Mouse (Mus musculus) MEL (cell line): Measurements from ENCODE around the gene Arl3.

Experiments
- BHLHE40 ChIP-seq: IDR thresholded peaks from 2 replicates; pipeline ENCODE4 v1.6.1; 2012; ENCODE audit warnings: low read depth, mild to moderate bottlenecking, inconsistent platforms, low read length, improper control_type of control experiment, borderline replicate concordance
- CTCF ChIP-seq, 3 experiments: IDR thresholded peaks in 2 of 3; conservative IDR thresholded peaks in 1 of 3; 2 replicates each; pipeline ENCODE4 v1.5.1; 2011 to 2012; ENCODE audit warnings: low read length in 3 of 3, low read depth in 2 of 3, mild to moderate bottlenecking in 2 of 3, improper control_type of control experiment in 1 of 3, inconsistent platforms in 1 of 3, mixed read lengths in 1 of 3, moderate library complexity in 1 of 3; ENCODE audit not compliant: control insufficient read depth in 1 of 3, insufficient read depth in 1 of 3, poor library complexity in 1 of 3, severe bottlenecking in 1 of 3
- EP300 ChIP-seq, 2 experiments: IDR thresholded peaks; 2 replicates each; pipeline ENCODE4 v1.6.1; 2011; ENCODE audit warnings: improper control_type of control experiment in 2 of 2, low read length in 2 of 2, low read depth in 1 of 2, mild to moderate bottlenecking in 1 of 2
- ETS1 ChIP-seq: IDR thresholded peaks from 2 replicates; pipeline ENCODE4 v1.6.1; 2012; ENCODE audit warnings: low read depth, mild to moderate bottlenecking, inconsistent platforms, low read length, improper control_type of control experiment, moderate library complexity
- GATA1 ChIP-seq: IDR thresholded peaks from 2 replicates; pipeline ENCODE4 v1.6.1; 2011; ENCODE audit warnings: low read depth, low read length, improper control_type of control experiment
- JUND ChIP-seq: IDR thresholded peaks from 2 replicates; pipeline ENCODE4 v1.6.1; 2011; ENCODE audit warnings: low read depth, mild to moderate bottlenecking, improper control_type of control experiment, low read length
- MAFK ChIP-seq: IDR thresholded peaks from 2 replicates; pipeline ENCODE4 v1.6.1; 2011; ENCODE audit warnings: low read depth, mild to moderate bottlenecking, low read length, improper control_type of control experiment, borderline replicate concordance
- MYC ChIP-seq: IDR thresholded peaks from 2 replicates; pipeline ENCODE4 v1.6.1; 2011; ENCODE audit warnings: low read depth, mild to moderate bottlenecking, low read length, improper control_type of control experiment, moderate library complexity
- POLR2A ChIP-seq, 2 experiments: IDR thresholded peaks; 2 replicates each; pipeline ENCODE4 v1.6.1; 2011 to 2012; ENCODE audit warnings: low read length in 2 of 2, mild to moderate bottlenecking in 2 of 2, control low read depth in 1 of 2, improper control_type of control experiment in 1 of 2, low read depth in 1 of 2, moderate library complexity in 1 of 2; ENCODE audit not compliant: control insufficient read depth in 1 of 2, insufficient read depth in 1 of 2, poor library complexity in 1 of 2
- POLR2AphosphoS2 ChIP-seq: IDR thresholded peaks from 2 replicates; pipeline ENCODE4 v1.6.1; 2011; ENCODE audit warnings: low read length, improper control_type of control experiment
- RCOR1 ChIP-seq: IDR thresholded peaks from 2 replicates; pipeline ENCODE4 v1.6.1; 2012; ENCODE audit warnings: low read depth, mild to moderate bottlenecking, inconsistent platforms, low read length, improper control_type of control experiment
- TBP ChIP-seq: IDR thresholded peaks from 2 replicates; pipeline ENCODE4 v1.8.0; 2011; ENCODE audit warnings: low read depth, low read length, improper control_type of control experiment
- TCF12 ChIP-seq: IDR thresholded peaks from 2 replicates; pipeline ENCODE4 v1.6.1; 2014; ENCODE audit warnings: low read depth, mild to moderate bottlenecking, inconsistent platforms, low read length, improper control_type of control experiment, moderate library complexity
- ZNF384 ChIP-seq: IDR thresholded peaks from 2 replicates; pipeline ENCODE4 v1.6.1; 2012; ENCODE audit warnings: low read depth, mild to moderate bottlenecking, inconsistent platforms, low read length, improper control_type of control experiment

- TF ChIP-seq POLR2A (IDR thresholded peaks at IDR 0.05; ENCODE audit: control insufficient read depth in 1 of 2, insufficient read depth in 1 of 2, low read depth in 1 of 2, low read length in 2 of 2, poor library complexity in 1 of 2) (no peak), GATA1 (no peak), POLR2AphosphoS2 (no peak), CTCF (IDR thresholded peaks at IDR 0.05 in 2 of 3, conservative IDR thresholded peaks at IDR 0.05 in 1 of 3; ENCODE audit: control insufficient read depth in 1 of 3, insufficient read depth in 1 of 3, low read depth in 2 of 3, low read length in 3 of 3, poor library complexity in 1 of 3, severe bottlenecking in 1 of 3) (no peak), MAFK (no peak), ZNF384 (no peak), TCF12 (no peak), ETS1 (no peak), MYC (no peak), EP300 (IDR thresholded peaks at IDR 0.05; ENCODE audit: low read depth in 1 of 2, low read length in 2 of 2) (no peak), BHLHE40 (no peak), JUND (no peak), RCOR1 (no peak), TBP (no peak)
These were observed 8.9 kb downstream of the Arl3 start for GRCm38 (mm10) chr19:46564043-46564462.
